In the genomic region with DNA sequence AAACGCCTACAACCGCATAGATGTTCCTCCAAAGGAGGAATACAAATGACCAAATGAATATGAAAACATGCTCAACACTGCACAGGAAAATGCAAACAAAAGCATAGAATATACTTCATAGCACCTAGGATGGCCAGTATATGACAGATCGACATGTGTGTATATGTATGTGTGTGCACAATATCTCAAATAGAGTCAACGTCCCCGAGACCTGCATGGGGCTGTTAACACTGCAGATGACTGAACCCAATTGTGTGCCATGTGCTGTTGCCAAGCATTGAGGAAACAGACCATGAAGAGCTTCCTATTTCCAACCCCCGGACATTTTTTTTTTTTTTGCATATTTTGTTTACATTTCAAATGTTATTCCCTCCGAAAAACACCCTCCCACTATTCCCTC, we compare ENCODE assay signal across 10 mouse cellular contexts. TPM values are rescaled to one million over a fixed set of nuclear protein-coding genes. Genes with fewer than 3 reads are reported as not detected.
A peak's percentile ranks its signal among the peaks of the same experiment; 100 is the strongest.
DNase-seq lines count a peak whose midpoint lies in the region; ATAC-seq and TF ChIP-seq lines count a peak whose summit lies in the region.
"Had no signal": no experiment of that assay in that cellular context is flagged by ENCODE, and none has a peak within 500 bp of the region (broad histone marks: within the 10 kb centered on the region; RNA-seq: fewer than 3 reads in every experiment).

No protein-coding gene starts in this region.

- H3K4me1 ChIP-seq in lung, embryonic 16.5 days (replicated peaks; ENCODE audit: control insufficient read depth, insufficient read depth, low read length), result peaks cover 12% of the 10 kb centered on the region; the same call in 1 of the 2 replicates
- H3K4me1 ChIP-seq in lung, adult 2 months (ENCODE audit: control insufficient read depth, insufficient read depth, low read length), result peaks cover 2% of the 10 kb centered on the region; the same call in 1 of the 2 replicates
- no peaks in the 10 kb centered on the region for H3K4me1 ChIP-seq in intestine, postnatal 0 days (replicated peaks; ENCODE audit: control insufficient read depth, insufficient read depth, low read length)
- no peaks in the 10 kb centered on the region for H3K4me1 ChIP-seq in midbrain, postnatal 0 days (ENCODE audit: insufficient read depth, low read length)

- H3K4me3 ChIP-seq in lung, embryonic 16.5 days (ENCODE audit: low read length), result no peak overlapping the region
- no peak overlapping the region for H3K4me3 ChIP-seq in lung, adult 2 months (replicated peaks; ENCODE audit: extremely low read depth, low read depth, low read length)
- no peak overlapping the region for H3K4me3 ChIP-seq in intestine, postnatal 0 days (ENCODE audit: low read depth, low read length)
- H3K4me3 ChIP-seq in midbrain, postnatal 0 days (ENCODE audit: low read depth, low read length), result no peak overlapping the region

- TF ChIP-seq POLR2A in lung, adult 2 months (IDR thresholded peaks at IDR 0.05; ENCODE audit: borderline replicate concordance, extremely low read depth, low read depth, low read length), result no peak

- DNase-seq in frontal cortex, adult 2 months (ENCODE audit: extremely low spot score in 1 of 2, low spot score in 1 of 2), result no peak
- no peak for DNase-seq in lung, adult 2 months
- peak; percentile 7 for DNase-seq in midbrain, postnatal 0 days (ENCODE audit: low spot score)
- DNase-seq in cerebellum, adult 8-10 months, result no peak
- DNase-seq in cerebellum, postnatal 36 days, result no peak
- DNase-seq: cerebellum, postnatal 14 days; gastrocnemius, postnatal 10 days had no signal

- H3K9me3 ChIP-seq in lung, embryonic 16.5 days (ENCODE audit: control insufficient read depth, low read length), result no peaks in the 10 kb centered on the region
- no peaks in the 10 kb centered on the region for H3K9me3 ChIP-seq in intestine, postnatal 0 days (ENCODE audit: control insufficient read depth)
- no peaks in the 10 kb centered on the region for H3K9me3 ChIP-seq in midbrain, postnatal 0 days (ENCODE audit: low read length)

- no peak for TF ChIP-seq CTCF in lung, adult 2 months (IDR thresholded peaks at IDR 0.05; ENCODE audit: insufficient read depth, low read length)
- no peak for TF ChIP-seq CTCF in intestine, postnatal 0 days (IDR thresholded peaks at IDR 0.05; ENCODE audit: low read depth)
- no peak for TF ChIP-seq CTCF in midbrain, postnatal 0 days (IDR thresholded peaks at IDR 0.05)

- no peaks in the 10 kb centered on the region for H3K27me3 ChIP-seq in lung, embryonic 16.5 days (ENCODE audit: control insufficient read depth, insufficient read depth, low read depth, low read length)
- H3K27me3 ChIP-seq in intestine, postnatal 0 days (replicated peaks; ENCODE audit: control insufficient read depth, insufficient read depth, low read length), result no peaks in the 10 kb centered on the region
- H3K27me3 ChIP-seq in midbrain, postnatal 0 days (ENCODE audit: insufficient read depth, low read length), result no peaks in the 10 kb centered on the region

- H3K36me3 ChIP-seq in lung, embryonic 16.5 days (ENCODE audit: control insufficient read depth, insufficient read depth, low read length), result peaks cover 27% of the 10 kb centered on the region
- peaks cover 32% of the 10 kb centered on the region for H3K36me3 ChIP-seq in intestine, postnatal 0 days (ENCODE audit: control insufficient read depth, insufficient read depth)
- H3K36me3 ChIP-seq in midbrain, postnatal 0 days (ENCODE audit: insufficient read depth, low read length), result peaks cover 15% of the 10 kb centered on the region; the same call in 1 of the 2 replicates

- no peak overlapping the region for H3K9ac ChIP-seq in lung, embryonic 16.5 days (ENCODE audit: low read length)
- H3K9ac ChIP-seq in intestine, postnatal 0 days (ENCODE audit: low read depth, low read length), result 0 out of 2 replicates have a peak overlapping the region, but pooled peaks have one; percentile 49
- no peak overlapping the region for H3K9ac ChIP-seq in midbrain, postnatal 0 days (replicated peaks; ENCODE audit: low read length, poor library complexity, severe bottlenecking)

- peak; percentile 34; the same call in 1 of the 2 replicates for ATAC-seq in frontal cortex, adult (ENCODE audit: low TSS enrichment)
- peak; percentile 48; the same call in 1 of the 2 replicates for ATAC-seq in lung, embryonic 16.5 days (ENCODE audit: low read depth)
- peak; percentile 28 for ATAC-seq in intestine, postnatal 0 days
- no peak for ATAC-seq in midbrain, postnatal 0 days (ENCODE audit: low FRiP score)

- peak overlapping the region; percentile 75 for H3K27ac ChIP-seq in lung, embryonic 16.5 days (ENCODE audit: low read length)
- H3K27ac ChIP-seq in intestine, postnatal 0 days (ENCODE audit: low read depth, low read length), result peak overlapping the region; percentile 90; the same call in 1 of the 2 replicates
- no peak overlapping the region for H3K27ac ChIP-seq in midbrain, postnatal 0 days (ENCODE audit: low read depth, low read length)

- H3K4me2 ChIP-seq in lung, embryonic 16.5 days (ENCODE audit: low read depth, low read length), result no peak overlapping the region
- H3K4me2 ChIP-seq in intestine, postnatal 0 days (replicated peaks; ENCODE audit: low read depth), result peak overlapping the region; percentile 49
- H3K4me2 ChIP-seq in midbrain, postnatal 0 days (ENCODE audit: low read depth, low read length, poor library complexity, severe bottlenecking), result no peak overlapping the region

- 14% methylated on average over 7 of the region's 7 CpGs for WGBS in lung, embryonic 16.5 days
- 21% methylated on average over 7 of the region's 7 CpGs for WGBS in lung, adult 2 months
- WGBS in intestine, postnatal 0 days, result 32% methylated on average over 7 of the region's 7 CpGs
- WGBS in midbrain, postnatal 0 days, result 38% methylated on average over 7 of the region's 7 CpGs

RNA-seq across cellular contexts. Expression of a gene that starts 20.4 kb away (rescaled TPM):
- polyA plus RNA-seq in frontal cortex, adult 2 months (2012; rRNA removed), result 180 and 211 TPM in 2 replicates
- polyA plus RNA-seq in lung, embryonic 16.5 days (2015; fragmentation: Nextera tagmentation; extraction: Ambion mirVana), result 97.0 and 98.2 TPM in 2 replicates
- 87.9 and 113 TPM in 2 replicates for polyA plus RNA-seq in lung, adult 2 months (2012; rRNA removed)
- polyA plus RNA-seq in intestine, postnatal 0 days (2015; fragmentation: Nextera tagmentation; extraction: Ambion mirVana), result 86.9 and 89.9 TPM in 2 replicates
- total RNA-seq in midbrain, postnatal 0 days (2014; rRNA removed), result 72.7 and 130 TPM in 2 replicates
- polyA plus RNA-seq in midbrain, postnatal 0 days (2015; fragmentation: Nextera tagmentation; extraction: Ambion mirVana), result 177 and 181 TPM in 2 replicates

RNA-seq across cellular contexts. Expression of a gene that starts 25.8 kb away (rescaled TPM):
- polyA plus RNA-seq in frontal cortex, adult 2 months (2012; rRNA removed), result 105 and 114 TPM in 2 replicates
- 76.7 and 87.0 TPM in 2 replicates for polyA plus RNA-seq in lung, embryonic 16.5 days (2015; fragmentation: Nextera tagmentation; extraction: Ambion mirVana)
- polyA plus RNA-seq in lung, adult 2 months (2012; rRNA removed), result 12.4 and 18.6 TPM in 2 replicates
- 27.1 and 36.2 TPM in 2 replicates for polyA plus RNA-seq in intestine, postnatal 0 days (2015; fragmentation: Nextera tagmentation; extraction: Ambion mirVana)
- total RNA-seq in midbrain, postnatal 0 days (2014; rRNA removed), result 15.2 and 19.9 TPM in 2 replicates
- 66.9 and 86.1 TPM in 2 replicates for polyA plus RNA-seq in midbrain, postnatal 0 days (2015; fragmentation: Nextera tagmentation; extraction: Ambion mirVana)

RNA-seq across cellular contexts. Expression of a gene that starts 27.7 kb away (rescaled TPM):
- polyA plus RNA-seq in frontal cortex, adult 2 months (2012; rRNA removed), result 8.1 and 8.3 TPM in 2 replicates
- 26.3 and 30.1 TPM in 2 replicates for polyA plus RNA-seq in lung, embryonic 16.5 days (2015; fragmentation: Nextera tagmentation; extraction: Ambion mirVana)
- 1.9 and 2.9 TPM in 2 replicates for polyA plus RNA-seq in lung, adult 2 months (2012; rRNA removed)
- polyA plus RNA-seq in intestine, postnatal 0 days (2015; fragmentation: Nextera tagmentation; extraction: Ambion mirVana), result 7.7 and 8.8 TPM in 2 replicates
- 3.9 and 6.9 TPM in 2 replicates for total RNA-seq in midbrain, postnatal 0 days (2014; rRNA removed)
- 9.8 and 10.6 TPM in 2 replicates for polyA plus RNA-seq in midbrain, postnatal 0 days (2015; fragmentation: Nextera tagmentation; extraction: Ambion mirVana)

RNA-seq across cellular contexts. Expression of a gene that starts 29.0 kb away (rescaled TPM):
- 46.1 and 53.5 TPM in 2 replicates for polyA plus RNA-seq in frontal cortex, adult 2 months (2012; rRNA removed)
- 64.2 and 69.3 TPM in 2 replicates for polyA plus RNA-seq in lung, embryonic 16.5 days (2015; fragmentation: Nextera tagmentation; extraction: Ambion mirVana)
- 8.6 and 13.0 TPM in 2 replicates for polyA plus RNA-seq in lung, adult 2 months (2012; rRNA removed)
- 120 and 124 TPM in 2 replicates for polyA plus RNA-seq in intestine, postnatal 0 days (2015; fragmentation: Nextera tagmentation; extraction: Ambion mirVana)
- total RNA-seq in midbrain, postnatal 0 days (2014; rRNA removed), result 150 and 156 TPM in 2 replicates
- polyA plus RNA-seq in midbrain, postnatal 0 days (2015; fragmentation: Nextera tagmentation; extraction: Ambion mirVana), result 92.3 and 94.1 TPM in 2 replicates

RNA-seq across cellular contexts. Expression of a gene that starts 54.7 kb away (rescaled TPM):
- polyA plus RNA-seq in frontal cortex, adult 2 months (2012; rRNA removed), result 55.1 and 61.7 TPM in 2 replicates
- 55.8 and 56.6 TPM in 2 replicates for polyA plus RNA-seq in lung, embryonic 16.5 days (2015; fragmentation: Nextera tagmentation; extraction: Ambion mirVana)
- polyA plus RNA-seq in lung, adult 2 months (2012; rRNA removed), result 19.7 and 32.8 TPM in 2 replicates
- 131 and 137 TPM in 2 replicates for polyA plus RNA-seq in intestine, postnatal 0 days (2015; fragmentation: Nextera tagmentation; extraction: Ambion mirVana)
- 21.6 and 36.1 TPM in 2 replicates for total RNA-seq in midbrain, postnatal 0 days (2014; rRNA removed)
- polyA plus RNA-seq in midbrain, postnatal 0 days (2015; fragmentation: Nextera tagmentation; extraction: Ambion mirVana), result 24.7 and 34.2 TPM in 2 replicates
